Mouse (Mus musculus) erythroblast, embryonic 14.5 days (primary cell): Measurements from ENCODE around the gene Rarb.

Experiments used
- GATA1 ChIP-seq: IDR thresholded peaks from 2 replicates; pipeline ENCODE4 v1.6.1; 2012; ENCODE audit warnings: low read length, inconsistent platforms, mixed read lengths
- TAL1 ChIP-seq: IDR thresholded peaks from 3 replicates; pipeline ENCODE4 v1.6.1; 2012; ENCODE audit warnings: low read length, inconsistent platforms, mixed read lengths

GRCm38 (mm10) chr14:16728175-16728838 lies 90.6 kb downstream of the Rarb start:
- TF ChIP-seq TAL1 (no peak), GATA1 (no peak)
